In the genomic region with DNA sequence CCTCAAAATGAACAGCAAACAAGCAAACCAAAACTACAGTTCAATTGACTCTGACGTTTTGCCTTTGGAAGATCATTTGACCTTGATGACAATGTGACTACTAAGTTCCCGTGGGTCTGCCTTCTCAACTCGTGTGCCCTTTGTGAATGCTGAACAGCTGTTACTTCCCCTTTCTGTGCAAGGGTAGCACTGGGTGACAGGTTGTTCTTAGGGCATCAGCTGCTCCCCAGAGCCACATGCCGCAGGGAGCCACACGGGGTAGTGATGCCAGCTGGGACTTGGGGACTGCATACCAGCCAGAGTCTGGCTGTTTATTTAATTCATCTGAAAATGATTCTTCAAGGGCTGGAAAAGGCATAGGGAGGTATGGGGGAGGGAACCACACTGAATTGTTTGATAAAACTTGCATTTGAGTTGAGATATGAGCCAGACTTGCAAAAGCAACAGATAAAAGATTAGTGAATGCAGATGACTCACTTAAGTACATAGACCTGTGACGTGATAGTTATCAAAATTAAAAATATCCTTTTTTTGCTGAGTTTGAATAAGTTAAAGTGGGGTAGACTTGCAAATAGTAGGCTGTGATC, we compare ENCODE assay signal across 12 mouse cellular contexts.
A peak's percentile ranks its signal among the peaks of the same experiment; 100 is the strongest.
DNase-seq lines count a peak whose midpoint lies in the region; ATAC-seq and TF ChIP-seq lines count a peak whose summit lies in the region.
"Had no signal": no experiment of that assay in that cellular context is flagged by ENCODE, and none has a peak within 500 bp of the region (broad histone marks: within the 10 kb centered on the region; RNA-seq: fewer than 3 reads in every experiment).

No protein-coding gene starts in this region.

- intact Hi-C loops in heart, postnatal 36 days (cut with DNase I): no loop called here

- no peaks in the 10 kb centered on the region for H3K9me3 ChIP-seq in liver, embryonic 14.5 days (ENCODE audit: control insufficient read depth, low read length)
- H3K9me3 ChIP-seq in liver, embryonic 12.5 days (replicated peaks): no peaks in the 10 kb centered on the region
- H3K9me3 ChIP-seq in G1E (replicated peaks): no peaks in the 10 kb centered on the region
- H3K9me3 ChIP-seq: midbrain, embryonic 12.5 days had no signal

- TF ChIP-seq EP300 in liver, embryonic 14.5 days (IDR thresholded peaks at IDR 0.05; ENCODE audit: low read depth): no peak

- DNase-seq in liver, embryonic 14.5 days (ENCODE audit: low read depth in 3 of 3, low spot score in 3 of 3): no peak
- DNase-seq in G1E (ENCODE audit: low spot score): peak; percentile 11
- peak; percentile 15 to 52 for DNase-seq in thymus, adult 18-20 months
- no peak for DNase-seq in cerebellum, adult 11-12 months
- DNase-seq in cerebellum, adult 18-20 months: no peak
- no peak for DNase-seq in heart, postnatal 36 days
- DNase-seq: cerebellum, adult 9-10 months; kidney, postnatal 36 days had no signal

- WGBS in liver, embryonic 14.5 days (ENCODE audit: insufficient replicate concordance): 19% methylated on average over 6 of the region's 6 CpGs
- 37% methylated on average over 6 of the region's 6 CpGs for WGBS in liver, embryonic 12.5 days (ENCODE audit: insufficient replicate concordance)

- H3K4me3 ChIP-seq in liver, embryonic 14.5 days (ENCODE audit: insufficient read depth in 1 of 2, low read depth in 2 of 2, low read length in 2 of 2): no peak overlapping the region
- H3K4me3 ChIP-seq in liver, embryonic 12.5 days: no peak overlapping the region
- H3K4me3 ChIP-seq in G1E (ENCODE audit: low read depth, low read length): no peak overlapping the region; the same call in 1 of the 2 replicates
- H3K4me3 ChIP-seq: midbrain, embryonic 12.5 days had no signal

- H3K4me2 ChIP-seq in liver, embryonic 14.5 days (ENCODE audit: low read depth): no peak overlapping the region
- H3K4me2 ChIP-seq in liver, embryonic 12.5 days: no peak overlapping the region
- H3K4me2 ChIP-seq: midbrain, embryonic 12.5 days had no signal

- no peak overlapping the region for H3K27ac ChIP-seq in liver, embryonic 14.5 days
- no peak overlapping the region for H3K27ac ChIP-seq in liver, embryonic 12.5 days
- H3K27ac ChIP-seq: midbrain, embryonic 12.5 days had no signal

- H3K9ac ChIP-seq in liver, embryonic 14.5 days (replicated peaks): no peak overlapping the region
- H3K9ac ChIP-seq in liver, embryonic 12.5 days: no peak overlapping the region
- H3K9ac ChIP-seq: midbrain, embryonic 12.5 days had no signal

- H3K4me1 ChIP-seq in liver, embryonic 14.5 days (replicated peaks; ENCODE audit: control insufficient read depth in 2 of 2, insufficient read depth in 2 of 2, low read length in 1 of 2): peaks cover 0 to 2% of the 10 kb centered on the region in 2 experiments; a peak in 1 of 4 replicates
- H3K4me1 ChIP-seq in liver, embryonic 12.5 days: 0 out of 2 replicates have a peak, but pooled peaks cover 5% of the 10 kb centered on the region
- peaks cover 9% of the 10 kb centered on the region for H3K4me1 ChIP-seq in G1E (ENCODE audit: insufficient read depth, low read depth, low read length)
- H3K4me1 ChIP-seq: midbrain, embryonic 12.5 days had no signal

- no peaks in the 10 kb centered on the region for H3K27me3 ChIP-seq in liver, embryonic 14.5 days (ENCODE audit: control insufficient read depth, insufficient read depth, low read length)
- no peaks in the 10 kb centered on the region for H3K27me3 ChIP-seq in liver, embryonic 12.5 days (replicated peaks)
- no peaks in the 10 kb centered on the region for H3K27me3 ChIP-seq in G1E (ENCODE audit: insufficient read depth, low read length)

- ATAC-seq in liver, embryonic 14.5 days (ENCODE audit: insufficient read depth): 0 out of 2 replicates have a peak, but pooled peaks have one; percentile 35
- ATAC-seq in liver, embryonic 12.5 days: no peak
- ATAC-seq in G1E (ENCODE audit: extremely low read depth, insufficient number of reproducible peaks, low FRiP score, poor library complexity, severe bottlenecking): peak; percentile 82
- peak; percentile 98 to 100 for ATAC-seq in hematopoietic stem cell, adult 5-6 weeks (replicated peaks in 1 of 2; ENCODE audit: insufficient read depth in 1 of 2, low FRiP score in 2 of 2, low TSS enrichment in 1 of 2, low read depth in 1 of 2, poor library complexity in 2 of 2, severe bottlenecking in 2 of 2)
- ATAC-seq: hindbrain, embryonic 16.5 days had no signal

- H3K36me3 ChIP-seq in liver, embryonic 14.5 days (replicated peaks; ENCODE audit: control insufficient read depth, insufficient read depth, low read depth): no peaks in the 10 kb centered on the region
- H3K36me3 ChIP-seq in liver, embryonic 12.5 days: no peaks in the 10 kb centered on the region
- peaks cover 2% of the 10 kb centered on the region for H3K36me3 ChIP-seq in G1E (replicated peaks)
- H3K36me3 ChIP-seq: midbrain, embryonic 12.5 days had no signal

- TF ChIP-seq CTCF in liver, embryonic 14.5 days (IDR thresholded peaks at IDR 0.05; ENCODE audit: low read depth): no peak
- no peak for TF ChIP-seq CTCF in G1E (IDR thresholded peaks at IDR 0.05; ENCODE audit: low read depth, low read length)

Comparison
In these comparisons a context has a peak if more than half of its experiments do, and no peak if none do; other contexts are left out.
1. DNase-seq: peak in G1E (single experiment) and thymus, adult 18-20 months (2 of 2); none in liver, embryonic 14.5 days (0 of 3), cerebellum, adult 11-12 months (single experiment), cerebellum, adult 18-20 months (0 of 2) and heart, postnatal 36 days (0 of 2).